Mouse (Mus musculus): ENCODE data around the gene Elp5. TPM values are rescaled to one million over a fixed set of nuclear protein-coding genes. Genes with fewer than 3 reads are reported as not detected.

The Elp5 gene
- polyA plus RNA-seq, 1 experiment from 2014 or later, result 162 TPM

DNA sequence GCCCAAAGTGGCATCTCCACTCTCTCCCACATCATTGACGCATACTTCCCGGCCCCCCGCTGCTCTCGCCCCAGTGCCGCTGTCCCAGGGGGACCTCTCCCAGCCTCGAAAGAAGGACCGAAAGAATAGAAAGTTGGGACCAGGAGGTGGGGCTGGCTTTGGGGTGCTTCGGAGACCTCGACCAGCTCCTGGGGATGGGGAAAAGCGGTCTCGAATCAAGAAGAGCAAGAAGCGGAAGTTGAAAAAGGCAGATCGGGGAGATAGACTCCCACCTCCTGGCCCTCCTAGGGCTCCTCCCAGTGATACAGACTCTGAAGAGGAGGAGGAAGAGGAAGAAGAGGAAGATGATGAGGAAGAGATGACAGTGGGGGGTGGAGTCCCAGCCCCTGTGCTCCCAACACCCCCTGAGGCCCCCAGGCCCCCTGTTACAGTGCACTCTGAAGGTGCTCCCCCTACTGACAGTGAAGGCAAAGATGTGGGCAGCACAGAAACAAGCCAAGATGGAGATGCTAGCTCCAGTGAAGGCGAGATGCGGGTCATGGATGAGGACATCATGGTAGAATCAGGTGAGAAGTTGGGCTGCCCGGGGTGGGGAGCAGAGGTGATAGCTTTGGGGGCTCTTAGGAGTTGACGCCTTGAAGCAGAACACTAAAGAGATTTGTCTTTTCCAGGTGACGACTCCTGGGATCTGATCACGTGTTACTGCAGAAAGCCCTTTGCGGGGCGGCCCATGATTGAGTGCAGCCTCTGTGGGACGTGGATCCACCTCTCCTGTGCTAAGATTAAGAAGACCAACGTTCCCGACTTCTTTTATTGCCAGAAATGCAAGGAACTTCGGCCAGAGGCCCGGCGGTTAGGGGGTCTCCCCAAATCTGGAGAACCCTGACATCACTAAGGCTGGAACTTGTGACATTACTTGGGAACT lies 16.5 kb upstream of the Elp5 start:
- Histone ChIP-seq H3K27ac (replicated peaks; ENCODE audit: low read depth, low read length) (no peak overlapping the region), H3K9ac (replicated peaks; ENCODE audit: low read length) (no peak overlapping the region), H3K9me3 (ENCODE audit: control insufficient read depth, low read length) (no peaks in the 10 kb centered on the region), H3K27me3 (ENCODE audit: control insufficient read depth, insufficient read depth, low read length) (no peaks in the 10 kb centered on the region), H3K36me3 (ENCODE audit: control insufficient read depth, insufficient read depth, low read length) (peaks cover 30% of the 10 kb centered on the region), H3K4me3 (replicated peaks; ENCODE audit: low read depth, low read length) (0 out of 2 replicates have a peak overlapping the region, but pooled peaks have one; percentile 6), H3K4me1 (ENCODE audit: control insufficient read depth, insufficient read depth, low read length) (peaks cover 32% of the 10 kb centered on the region), H3K4me2 (ENCODE audit: low read length) (no peak overlapping the region)
- ATAC-seq (ENCODE audit: low FRiP score, low TSS enrichment) (no peak), DNase-seq (no peak)
- WGBS, result 93% methylated on average over 27 of the region's 27 CpGs

DNA sequence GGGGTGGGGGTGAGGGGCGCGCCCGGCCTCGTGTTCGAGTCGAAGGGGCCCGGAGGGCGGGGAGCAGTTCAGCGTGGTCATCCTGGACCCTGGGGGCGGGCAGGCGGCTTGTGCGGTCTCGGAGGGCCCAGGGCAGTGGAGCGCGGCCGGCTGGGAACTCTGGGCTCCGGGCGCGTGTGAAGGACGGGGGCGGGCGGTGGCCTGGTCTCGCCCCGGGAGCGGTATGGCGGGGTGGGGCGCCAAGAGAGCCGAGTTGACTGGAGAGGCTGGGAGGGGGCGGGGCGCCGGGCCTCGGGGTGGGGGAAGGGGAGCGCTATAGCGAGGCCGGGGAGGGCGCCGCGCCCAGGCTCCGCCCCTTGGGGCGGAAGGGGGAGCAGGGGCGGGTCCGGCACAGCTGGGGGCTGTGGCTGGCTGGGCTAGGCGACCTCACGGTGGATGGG lies 14.8 kb upstream of the Elp5 start:
- peaks cover 30% of the 10 kb centered on the region for H3K4me1 ChIP-seq (ENCODE audit: control insufficient read depth, insufficient read depth, low read length)
- H3K36me3 ChIP-seq (ENCODE audit: control insufficient read depth, insufficient read depth, low read length), result peaks cover 38% of the 10 kb centered on the region
- DNase-seq (peak; percentile 86), ATAC-seq (ENCODE audit: low FRiP score, low TSS enrichment) (peak; percentile 14)
- no peaks in the 10 kb centered on the region for H3K27me3 ChIP-seq (ENCODE audit: control insufficient read depth, insufficient read depth, low read length)
- H3K4me3 ChIP-seq (replicated peaks; ENCODE audit: low read depth, low read length), result peak overlapping the region; percentile 91
- peak overlapping the region; percentile 92 for H3K27ac ChIP-seq (replicated peaks; ENCODE audit: low read depth, low read length)
- no peaks in the 10 kb centered on the region for H3K9me3 ChIP-seq (ENCODE audit: control insufficient read depth, low read length)
- H3K9ac ChIP-seq (replicated peaks; ENCODE audit: low read length), result peak overlapping the region; percentile 83
- peak overlapping the region; percentile 71 for H3K4me2 ChIP-seq (ENCODE audit: low read length)
- WGBS, result under 1% methylated on average over 37 of the region's 44 CpGs

DNA sequence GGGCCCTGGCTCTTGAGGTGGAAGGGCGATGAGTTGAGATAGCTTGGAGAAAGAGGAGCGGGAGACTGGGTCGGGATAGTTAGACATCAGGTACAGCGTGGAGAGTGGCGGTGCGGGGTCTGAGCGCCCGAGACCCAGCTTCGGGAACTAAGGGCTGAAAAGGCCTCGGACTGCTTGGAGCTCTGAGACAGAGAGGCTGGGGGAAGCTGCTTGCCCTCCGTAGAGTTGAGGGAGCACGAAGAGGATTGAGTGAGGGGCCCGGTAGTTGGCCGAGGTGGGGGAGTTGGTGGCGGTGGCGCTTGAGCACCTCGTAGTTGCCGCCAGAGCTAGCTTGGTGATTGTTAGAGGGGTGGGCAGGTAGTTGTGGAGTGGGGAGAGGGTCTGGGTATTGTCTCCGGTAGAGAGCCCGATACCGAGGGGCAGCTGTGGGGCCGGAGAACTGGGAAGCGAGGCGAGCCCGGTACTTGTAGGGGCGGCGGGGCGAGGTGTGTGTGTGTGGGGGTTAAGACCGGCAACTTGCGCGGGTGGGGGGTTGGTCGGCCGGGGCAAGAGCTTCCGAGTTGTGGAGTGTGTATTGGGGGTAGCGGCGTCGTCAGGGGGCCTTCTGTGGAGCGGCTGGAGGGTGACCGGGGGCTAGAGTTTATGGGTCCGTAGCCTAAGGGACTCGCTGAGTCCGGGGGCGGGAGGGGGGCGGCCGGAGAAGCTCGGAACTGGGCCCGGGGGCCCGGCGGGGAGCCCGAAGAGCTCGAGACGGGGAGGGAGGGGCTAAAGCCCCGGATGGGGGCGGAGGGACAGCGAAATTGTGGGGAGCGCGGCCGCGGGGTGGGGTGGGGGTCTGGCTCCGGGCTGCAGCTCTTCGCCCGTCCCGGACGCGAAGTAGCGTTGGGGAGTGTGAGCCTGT lies 14.1 kb upstream of the Elp5 start:
- H3K4me2 ChIP-seq (ENCODE audit: low read length), result peak overlapping the region; percentile 71
- H3K27ac ChIP-seq (replicated peaks; ENCODE audit: low read depth, low read length), result peak overlapping the region; percentile 92
- peak; percentile 0; the same call in 1 of the 2 replicates for ATAC-seq (ENCODE audit: low FRiP score, low TSS enrichment)
- peaks cover 23% of the 10 kb centered on the region for H3K4me1 ChIP-seq (ENCODE audit: control insufficient read depth, insufficient read depth, low read length)
- H3K9me3 ChIP-seq (ENCODE audit: control insufficient read depth, low read length), result no peaks in the 10 kb centered on the region
- DNase-seq, result peak; percentile 71
- under 1% methylated on average over 66 of the region's 66 CpGs for WGBS
- H3K27me3 ChIP-seq (ENCODE audit: control insufficient read depth, insufficient read depth, low read length), result no peaks in the 10 kb centered on the region
- peak overlapping the region; percentile 83 for H3K9ac ChIP-seq (replicated peaks; ENCODE audit: low read length)
- H3K4me3 ChIP-seq (replicated peaks; ENCODE audit: low read depth, low read length), result peak overlapping the region; percentile 91
- peaks cover 38% of the 10 kb centered on the region for H3K36me3 ChIP-seq (ENCODE audit: control insufficient read depth, insufficient read depth, low read length)

DNA sequence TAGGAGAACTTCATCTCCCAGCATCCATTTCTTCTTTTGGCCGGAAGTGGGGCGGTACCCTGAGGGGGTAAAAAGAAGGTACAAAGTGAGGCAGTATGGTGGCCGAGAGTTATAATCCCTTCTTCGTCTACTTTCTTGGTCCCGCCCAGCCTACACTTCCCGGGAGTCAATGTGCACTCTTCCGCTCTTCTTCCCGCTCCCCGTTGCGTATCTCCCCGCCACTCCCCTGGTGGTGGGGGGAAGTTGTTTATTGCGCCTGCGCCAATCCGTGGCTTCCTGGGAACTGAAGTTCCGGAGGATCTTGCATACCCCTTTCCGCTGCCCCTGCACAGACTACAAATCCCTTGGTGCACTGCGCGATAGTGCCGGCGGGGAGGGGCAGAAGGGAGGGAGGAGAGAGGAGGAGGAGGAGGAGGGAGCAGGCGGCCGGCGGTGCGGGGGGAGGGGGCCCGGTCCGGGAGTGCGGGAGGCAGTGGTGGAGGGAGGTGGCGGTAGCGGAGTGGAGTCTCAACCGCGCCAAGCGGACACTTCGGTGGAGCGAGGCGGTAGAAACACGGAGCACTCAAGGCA lies 13.2 kb upstream of the Elp5 start, which contains the start of gene Phf23:
TSS of gene Phf23 (plus strand) at position 387 of the 570 bp plus-strand sequence.
- Histone ChIP-seq H3K4me3 (replicated peaks; ENCODE audit: low read depth, low read length) (peak within 1 kb of the TSS; percentile 91), H3K4me1 (ENCODE audit: control insufficient read depth, insufficient read depth, low read length) (peaks cover 20% of the 10 kb centered on the region)

DNA sequence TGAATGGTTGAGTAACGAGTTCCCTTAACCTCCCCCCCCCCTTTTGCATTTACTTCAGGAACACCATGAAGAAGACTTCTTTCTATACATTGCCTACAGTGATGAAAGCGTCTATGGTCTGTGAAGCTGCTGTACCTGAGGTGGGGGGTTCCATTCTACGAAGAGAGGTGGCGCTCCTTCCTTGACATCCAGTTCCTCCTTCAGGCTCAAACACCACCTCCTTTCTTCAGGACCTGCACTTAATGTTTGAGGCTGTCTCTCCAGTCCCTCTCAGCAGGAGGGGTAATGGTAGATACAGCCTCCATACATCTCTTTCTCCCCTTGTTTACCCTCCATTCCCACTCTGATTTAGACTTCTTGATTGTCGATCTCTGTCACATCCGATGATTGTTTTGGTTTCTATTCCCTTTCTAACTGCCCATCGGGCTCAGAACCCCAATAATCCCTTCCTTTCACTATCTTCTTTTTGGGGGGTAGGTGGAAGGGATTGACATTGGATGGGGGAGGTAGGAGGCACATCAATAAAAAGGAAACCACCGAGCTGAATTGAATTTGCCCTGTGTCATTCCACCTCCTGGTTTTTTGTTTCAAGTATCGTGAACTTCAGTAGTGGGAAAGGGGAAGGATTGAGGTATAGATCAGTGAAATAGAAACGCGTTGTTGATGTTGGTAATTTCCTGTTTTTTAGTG lies 12.2 kb upstream of the Elp5 start:
- Histone ChIP-seq H3K9me3 (ENCODE audit: control insufficient read depth, low read length) (no peaks in the 10 kb centered on the region), H3K9ac (replicated peaks; ENCODE audit: low read length) (no peak overlapping the region), H3K27me3 (ENCODE audit: control insufficient read depth, insufficient read depth, low read length) (no peaks in the 10 kb centered on the region), H3K4me1 (ENCODE audit: control insufficient read depth, insufficient read depth, low read length) (peaks cover 17% of the 10 kb centered on the region), H3K4me2 (ENCODE audit: low read length) (peak overlapping the region; percentile 71; the same call in 1 of the 2 replicates), H3K36me3 (ENCODE audit: control insufficient read depth, insufficient read depth, low read length) (peaks cover 41% of the 10 kb centered on the region), H3K4me3 (replicated peaks; ENCODE audit: low read depth, low read length) (peak overlapping the region; percentile 91; the same call in 1 of the 2 replicates), H3K27ac (replicated peaks; ENCODE audit: low read depth, low read length) (no peak overlapping the region)
- WGBS, result 89% methylated on average over 11 of the region's 11 CpGs
- DNase-seq (no peak), ATAC-seq (ENCODE audit: low FRiP score, low TSS enrichment) (no peak)

More for the DNA sequence above, 13.2 kb upstream of the Elp5 start, which contains the start of gene Phf23:
- DNase-seq (peak; percentile 99), ATAC-seq (ENCODE audit: low FRiP score, low TSS enrichment) (peak; percentile 82)
- WGBS, result under 1% methylated on average over 36 of the region's 36 CpGs
- peaks cover 38% of the 10 kb centered on the region for H3K36me3 ChIP-seq (ENCODE audit: control insufficient read depth, insufficient read depth, low read length)
- peak within 1 kb of the TSS; percentile 92 for H3K27ac ChIP-seq (replicated peaks; ENCODE audit: low read depth, low read length)
- no peaks in the 10 kb centered on the region for H3K9me3 ChIP-seq (ENCODE audit: control insufficient read depth, low read length)
- no peaks in the 10 kb centered on the region for H3K27me3 ChIP-seq (ENCODE audit: control insufficient read depth, insufficient read depth, low read length)
- peak within 1 kb of the TSS; percentile 71 for H3K4me2 ChIP-seq (ENCODE audit: low read length)
- H3K9ac ChIP-seq (replicated peaks; ENCODE audit: low read length), result peak within 1 kb of the TSS; percentile 83

DNA sequence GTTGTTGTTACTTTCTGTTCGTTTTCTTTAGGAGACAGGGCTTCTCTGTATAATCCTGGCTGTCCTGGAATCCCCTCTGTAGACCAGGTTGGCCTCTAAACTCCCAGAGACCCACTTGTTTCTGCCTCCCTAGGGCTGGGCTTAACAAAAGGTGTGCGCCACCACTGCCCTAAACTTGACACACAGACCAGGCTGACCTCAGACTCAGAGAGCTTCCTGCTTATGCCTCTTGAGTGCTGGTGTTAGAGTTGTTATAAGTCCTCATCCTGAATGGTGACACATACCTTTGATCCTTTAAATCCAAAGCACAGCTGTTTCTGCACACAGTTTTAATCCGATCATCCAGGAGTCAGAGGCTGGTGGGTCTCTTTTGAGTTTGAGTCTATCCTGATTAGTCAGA lies 10.6 kb upstream of the Elp5 start:
- Histone ChIP-seq H3K4me1 (ENCODE audit: control insufficient read depth, insufficient read depth, low read length) (peaks cover 15% of the 10 kb centered on the region), H3K27me3 (ENCODE audit: control insufficient read depth, insufficient read depth, low read length) (no peaks in the 10 kb centered on the region), H3K9me3 (ENCODE audit: control insufficient read depth, low read length) (no peaks in the 10 kb centered on the region), H3K4me3 (replicated peaks; ENCODE audit: low read depth, low read length) (no peak overlapping the region; the same call in 1 of the 2 replicates), H3K9ac (replicated peaks; ENCODE audit: low read length) (no peak overlapping the region), H3K4me2 (ENCODE audit: low read length) (peak overlapping the region; percentile 87), H3K36me3 (ENCODE audit: control insufficient read depth, insufficient read depth, low read length) (peaks cover 42% of the 10 kb centered on the region), H3K27ac (replicated peaks; ENCODE audit: low read depth, low read length) (no peak overlapping the region)
- 88% methylated on average over 3 of the region's 3 CpGs for WGBS
- no peak for ATAC-seq (ENCODE audit: low FRiP score, low TSS enrichment)
- no peak for DNase-seq

DNA sequence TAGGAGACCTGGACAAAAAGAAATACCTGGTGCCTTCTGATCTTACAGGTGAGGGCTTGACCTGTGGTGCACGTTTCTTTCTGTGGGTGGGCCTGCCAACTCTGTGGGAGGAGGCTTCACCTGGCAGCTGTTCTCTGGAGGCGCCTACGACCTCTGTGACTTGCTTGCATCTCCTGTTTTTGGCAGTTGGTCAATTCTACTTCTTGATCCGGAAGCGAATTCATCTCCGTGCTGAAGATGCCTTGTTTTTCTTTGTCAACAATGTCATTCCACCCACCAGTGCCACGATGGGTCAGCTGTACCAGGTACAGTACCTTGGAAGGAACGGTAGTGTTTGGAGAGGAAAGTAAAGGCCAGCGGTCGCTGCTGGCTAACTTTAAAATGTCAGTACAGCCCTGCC lies 10.1 kb upstream of the Elp5 start:
- Histone ChIP-seq H3K4me1 (ENCODE audit: control insufficient read depth, insufficient read depth, low read length) (peaks cover 10% of the 10 kb centered on the region), H3K4me2 (ENCODE audit: low read length) (peak overlapping the region; percentile 87), H3K9me3 (ENCODE audit: control insufficient read depth, low read length) (no peaks in the 10 kb centered on the region), H3K27me3 (ENCODE audit: control insufficient read depth, insufficient read depth, low read length) (no peaks in the 10 kb centered on the region), H3K4me3 (replicated peaks; ENCODE audit: low read depth, low read length) (peak overlapping the region; percentile 79), H3K27ac (replicated peaks; ENCODE audit: low read depth, low read length) (no peak overlapping the region), H3K9ac (replicated peaks; ENCODE audit: low read length) (peak overlapping the region; percentile 82), H3K36me3 (ENCODE audit: control insufficient read depth, insufficient read depth, low read length) (peaks cover 47% of the 10 kb centered on the region)
- DNase-seq (no peak), ATAC-seq (ENCODE audit: low FRiP score, low TSS enrichment) (no peak)
- WGBS, result 89% methylated on average over 10 of the region's 10 CpGs
